Mouse (Mus musculus): ENCODE data around the gene Gm20388.

Gm20388 gene

DNA sequence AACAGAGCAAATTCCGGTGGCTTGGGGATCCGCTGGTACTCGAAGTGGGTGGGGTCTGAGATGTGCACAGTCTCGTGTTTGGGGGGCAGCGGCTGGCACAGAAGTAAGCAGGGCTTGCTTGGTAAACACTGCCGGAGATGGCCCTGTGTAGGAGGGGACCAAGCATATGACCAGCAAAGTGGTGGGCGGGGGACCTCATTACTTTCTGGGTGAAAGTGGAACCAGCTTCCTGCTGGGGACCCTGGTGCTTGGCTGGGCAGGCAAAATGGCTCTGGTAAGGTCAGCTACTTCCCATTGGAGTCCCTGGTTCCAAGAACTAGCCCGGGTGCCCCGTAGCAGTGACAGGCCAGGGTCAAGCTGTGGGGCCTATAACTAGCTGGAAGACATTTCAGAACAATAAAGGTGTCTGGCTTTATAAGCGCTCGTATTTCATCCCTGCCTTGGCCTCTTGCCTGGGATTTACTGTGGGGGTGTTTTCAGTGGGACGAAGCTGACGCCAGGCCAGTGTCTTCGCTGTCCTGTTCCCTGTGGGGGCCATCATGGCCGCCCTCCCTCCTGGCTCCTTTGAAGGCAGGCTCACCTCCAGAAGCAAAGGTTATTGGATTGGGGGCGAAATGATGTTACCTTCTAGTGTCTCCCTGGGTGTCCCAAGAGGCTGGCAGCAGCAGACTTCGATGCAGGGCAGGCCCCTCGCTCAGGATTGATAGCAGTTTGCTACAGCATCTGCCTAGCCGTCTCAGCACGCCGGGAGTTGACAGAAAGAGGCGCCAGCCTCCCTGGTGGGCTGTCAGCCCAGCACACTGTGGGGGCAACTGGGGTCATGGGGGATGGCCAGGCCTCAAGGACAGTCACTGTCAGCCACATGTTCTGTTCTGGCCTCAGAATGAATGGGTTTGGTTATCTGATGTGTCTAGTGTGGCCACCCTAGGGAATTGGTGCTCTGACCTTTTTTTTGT, 466.5 kb downstream of the Gm20388 start:
- DNase-seq (ENCODE audit: low read depth in 2 of 2, low spot score in 2 of 2) = no peak

- no peak for DNase-seq (ENCODE audit: low read depth in 2 of 2, low spot score in 2 of 2)
Observed at GRCm38 (mm10) chr8:120377803-120378189, 467.2 kb downstream of the Gm20388 start.

GRCm38 (mm10) chr8:120378306-120378705, 467.7 kb downstream of the Gm20388 start:
- no peak for DNase-seq (ENCODE audit: low read depth in 2 of 2, low spot score in 2 of 2)

DNA sequence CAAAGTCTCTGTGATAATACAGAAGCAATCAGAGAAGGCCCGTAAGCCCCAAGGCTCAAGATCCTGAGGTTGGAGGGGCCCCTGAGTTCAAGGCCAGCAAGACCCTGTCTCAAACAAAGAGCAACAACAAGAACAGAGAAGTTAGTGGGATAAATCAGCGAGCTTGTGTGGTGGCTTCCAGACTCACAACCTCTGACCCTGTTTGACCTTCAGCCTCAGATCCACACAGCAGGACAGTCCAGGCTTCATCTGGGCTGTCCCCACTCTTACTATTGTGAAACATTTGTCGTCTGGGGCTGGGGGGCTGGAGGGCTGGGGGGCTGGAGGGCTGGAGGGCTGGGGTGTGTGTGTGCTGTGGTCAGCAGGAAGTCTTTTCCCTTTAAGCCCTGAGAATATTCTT, 468.4 kb downstream of the Gm20388 start:
- no peak for DNase-seq (ENCODE audit: low read depth in 2 of 2, low spot score in 2 of 2)

GRCm38 (mm10) chr8:120381865-120382264, 471.2 kb downstream of the Gm20388 start:
- no peak for DNase-seq (ENCODE audit: low read depth in 2 of 2, low spot score in 2 of 2)

DNA sequence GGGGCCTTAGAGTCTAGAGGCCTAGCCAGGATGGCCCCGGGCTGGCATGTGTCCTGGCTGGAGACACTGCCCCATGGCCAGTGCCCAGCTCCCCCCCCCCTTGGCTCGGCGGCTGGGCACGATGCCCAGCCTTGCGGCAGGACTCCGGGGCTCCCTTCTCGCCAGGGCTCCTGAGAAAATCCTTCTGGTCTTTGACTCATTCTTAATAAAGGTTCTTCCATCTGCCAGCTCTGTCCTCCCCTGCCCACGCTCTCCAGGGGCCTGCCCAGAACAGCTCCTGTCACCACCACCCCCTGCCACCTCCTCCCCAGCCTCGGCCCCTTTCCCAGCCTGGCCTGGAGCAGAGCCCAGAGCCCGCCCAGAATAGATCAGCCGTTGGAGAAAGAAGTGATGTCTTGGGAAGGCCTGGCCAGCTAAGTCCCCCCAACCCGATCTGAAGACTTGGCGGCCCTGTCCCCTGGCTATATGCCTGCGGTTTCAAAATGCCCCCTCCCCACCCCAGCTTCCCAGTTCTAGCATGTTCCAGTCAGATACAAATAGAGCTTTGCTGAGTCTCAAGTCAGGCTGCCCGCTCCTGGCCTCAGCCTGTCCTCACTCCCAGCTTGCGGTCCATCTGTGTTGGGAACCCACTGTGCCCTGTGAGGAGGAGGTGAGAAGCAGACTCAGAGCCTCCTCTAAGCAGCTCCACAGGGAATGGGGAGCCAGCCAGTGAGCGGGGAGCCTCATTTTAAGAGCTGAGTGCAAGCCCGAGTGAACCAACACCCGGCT, 472.0 kb downstream of the Gm20388 start:
- DNase-seq (ENCODE audit: low read depth in 2 of 2, low spot score in 2 of 2) = no peak

- DNase-seq (ENCODE audit: low read depth in 2 of 2, low spot score in 2 of 2) = no peak
Observed at GRCm38 (mm10) chr8:120383204-120383560, 472.5 kb downstream of the Gm20388 start.

DNA sequence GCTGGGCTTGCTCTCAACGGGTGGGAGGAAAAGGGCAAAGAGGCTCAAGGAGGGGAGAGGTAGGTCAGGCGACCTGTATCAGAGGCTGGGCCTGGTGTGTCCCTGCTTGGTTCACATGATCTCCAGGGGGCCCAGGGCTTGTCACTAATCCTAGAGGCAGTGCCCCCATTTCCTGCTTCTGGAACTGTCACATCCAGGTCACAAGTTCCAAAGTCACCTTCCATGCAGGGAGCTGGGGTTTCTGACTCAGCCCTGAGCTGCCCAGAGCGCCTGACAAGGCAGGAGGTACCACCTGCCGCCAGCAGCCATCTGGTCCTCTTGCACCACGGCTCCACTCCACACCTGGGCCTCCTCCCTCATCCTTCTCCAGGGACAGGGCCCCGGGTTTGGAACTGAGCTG, 473.1 kb downstream of the Gm20388 start:
- no peak for DNase-seq (ENCODE audit: low read depth in 2 of 2, low spot score in 2 of 2)

GRCm38 (mm10) chr8:120384745-120385144, 474.1 kb downstream of the Gm20388 start:
- DNase-seq (ENCODE audit: low read depth in 2 of 2, low spot score in 2 of 2) = no peak

DNA sequence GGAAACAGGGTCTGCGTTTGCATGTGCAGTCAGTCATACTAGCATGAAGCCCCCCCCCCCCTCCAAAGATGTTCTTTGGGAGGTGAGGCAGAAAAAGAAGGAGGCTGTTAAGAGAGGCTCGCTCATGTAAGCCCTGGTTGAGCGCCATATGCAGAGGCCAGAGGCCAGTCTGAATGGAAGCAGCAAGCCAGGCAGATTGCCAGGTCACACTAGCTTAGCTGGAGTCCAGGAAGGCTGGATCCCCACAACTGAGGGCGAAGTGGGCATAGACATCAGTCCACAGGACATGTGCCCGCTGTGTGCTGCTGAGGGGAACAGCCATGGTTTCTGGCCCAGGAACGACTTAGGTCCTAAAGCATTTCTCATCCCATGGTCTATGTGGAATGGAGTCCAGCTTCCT, 477.6 kb downstream of the Gm20388 start:
- no peak for DNase-seq (ENCODE audit: low read depth in 2 of 2, low spot score in 2 of 2)

GRCm38 (mm10) chr8:120390598-120390997, 480.0 kb downstream of the Gm20388 start:
- DNase-seq (ENCODE audit: low read depth in 2 of 2, low spot score in 2 of 2) = no peak

DNA sequence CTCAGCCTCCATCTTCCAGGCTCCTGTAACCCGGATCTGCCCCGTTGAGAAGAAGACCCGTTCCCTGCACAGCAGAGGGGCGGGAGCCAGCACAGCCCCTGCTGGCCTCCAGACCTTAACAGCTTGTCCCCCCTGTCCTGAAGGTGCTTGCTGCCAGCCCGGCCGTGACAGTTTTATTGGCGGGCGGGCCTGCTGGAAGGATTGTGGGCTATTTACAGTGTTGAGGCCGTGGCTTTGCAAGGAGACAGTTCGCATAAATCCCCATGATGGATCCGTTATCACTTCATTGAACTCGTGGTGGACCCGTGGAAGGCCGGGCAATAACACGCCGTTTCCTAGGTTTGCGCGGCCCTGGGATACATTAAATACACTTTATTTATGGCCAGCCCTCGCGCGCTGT, 481.2 kb downstream of the Gm20388 start:
- DNase-seq (ENCODE audit: low read depth in 2 of 2, low spot score in 2 of 2) = no peak

GRCm38 (mm10) chr8:120393085-120393484, 482.4 kb downstream of the Gm20388 start:
- no peak for DNase-seq (ENCODE audit: low read depth in 2 of 2, low spot score in 2 of 2)

- DNase-seq (ENCODE audit: low read depth in 2 of 2, low spot score in 2 of 2) = no peak
Observed at GRCm38 (mm10) chr8:120393871-120394275, 483.2 kb downstream of the Gm20388 start.

DNA sequence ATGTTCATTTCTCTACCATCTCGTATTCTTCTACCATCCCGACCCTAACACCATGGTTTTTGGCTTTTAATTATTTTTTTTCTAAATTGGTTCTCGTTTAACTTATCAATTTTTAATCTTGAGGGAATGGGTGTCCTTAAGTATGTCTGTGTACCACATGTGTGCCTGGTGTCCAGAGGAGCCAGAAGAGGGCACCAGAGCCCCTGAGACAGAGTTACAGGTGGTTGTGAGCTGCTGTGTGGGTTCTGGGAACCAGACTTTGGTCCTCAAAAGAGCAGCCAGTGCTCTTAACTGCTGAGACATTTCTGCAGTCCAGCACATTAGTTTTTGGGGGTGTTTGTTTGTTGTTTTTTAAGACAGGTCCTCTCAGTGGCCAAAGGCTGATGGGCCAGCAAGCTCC, 485.3 kb downstream of the Gm20388 start:
- DNase-seq (ENCODE audit: low read depth in 2 of 2, low spot score in 2 of 2) = no peak

DNA sequence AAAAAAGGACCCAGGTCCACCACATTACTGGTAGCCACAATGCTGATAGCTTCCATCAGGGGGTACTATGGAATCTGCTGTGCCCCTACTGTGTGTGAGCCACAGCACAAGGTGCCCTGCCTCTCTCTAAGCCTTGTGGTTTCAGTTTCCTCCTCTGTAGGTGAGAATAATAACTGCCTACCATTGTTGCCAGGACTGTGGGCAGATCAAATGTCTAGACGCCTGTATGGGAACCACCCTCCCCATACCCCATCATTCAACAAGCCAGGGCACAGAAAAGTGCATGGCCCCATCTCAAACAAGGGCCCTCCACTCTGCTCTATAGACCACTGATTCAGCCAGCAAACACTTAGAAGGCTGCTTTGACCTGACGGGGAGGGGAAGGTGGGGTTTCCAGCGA, 486.1 kb downstream of the Gm20388 start:
- DNase-seq (ENCODE audit: low read depth in 2 of 2, low spot score in 2 of 2) = peak; percentile 10 to 23

DNA sequence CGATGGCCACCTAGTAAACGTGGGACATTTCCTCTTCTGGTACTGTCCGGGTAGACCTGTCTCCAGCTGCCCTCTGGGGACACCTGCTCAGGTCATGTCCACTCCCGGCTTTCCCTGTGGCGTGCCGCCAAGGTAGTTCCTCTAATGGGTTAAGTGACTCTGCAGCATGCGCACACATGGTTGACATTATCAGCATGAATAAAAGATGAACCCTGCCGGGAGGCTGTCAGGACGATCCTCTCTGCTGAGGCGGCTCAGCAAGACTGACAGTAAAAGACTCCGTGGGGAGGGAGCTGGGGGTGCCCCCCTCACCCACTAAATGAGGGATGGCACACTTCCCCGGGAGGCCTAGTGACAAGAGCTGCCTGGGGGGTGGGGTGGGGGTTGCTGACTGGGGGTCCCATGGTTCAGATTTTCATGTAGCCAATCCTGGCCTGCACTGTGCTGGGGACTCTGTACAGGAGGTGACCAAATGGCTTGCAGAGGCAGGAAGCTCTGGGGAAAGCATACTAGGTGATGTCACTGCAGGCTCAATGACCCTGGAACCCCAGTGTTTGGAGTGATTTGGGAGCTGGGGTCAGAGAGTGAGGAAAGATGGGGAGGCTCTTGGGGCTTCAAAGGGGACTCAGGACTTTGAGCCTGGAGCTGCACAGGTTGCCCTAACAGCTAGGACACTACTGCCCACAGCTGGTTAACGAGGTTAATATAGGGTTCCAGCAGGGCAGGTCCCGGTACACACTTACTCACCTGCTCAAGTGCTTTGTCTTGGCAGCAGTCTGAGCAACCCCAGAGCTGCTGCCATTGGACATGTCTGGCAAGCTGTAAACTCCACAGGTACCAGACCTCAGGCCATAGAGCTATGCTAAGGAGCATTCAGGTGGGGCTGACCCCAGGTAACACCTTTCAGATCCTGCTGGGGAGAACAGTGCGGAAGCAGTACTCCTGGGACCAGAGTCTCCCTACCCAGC, 487.1 kb downstream of the Gm20388 start:
- no peak for DNase-seq (ENCODE audit: low read depth in 2 of 2, low spot score in 2 of 2)

DNA sequence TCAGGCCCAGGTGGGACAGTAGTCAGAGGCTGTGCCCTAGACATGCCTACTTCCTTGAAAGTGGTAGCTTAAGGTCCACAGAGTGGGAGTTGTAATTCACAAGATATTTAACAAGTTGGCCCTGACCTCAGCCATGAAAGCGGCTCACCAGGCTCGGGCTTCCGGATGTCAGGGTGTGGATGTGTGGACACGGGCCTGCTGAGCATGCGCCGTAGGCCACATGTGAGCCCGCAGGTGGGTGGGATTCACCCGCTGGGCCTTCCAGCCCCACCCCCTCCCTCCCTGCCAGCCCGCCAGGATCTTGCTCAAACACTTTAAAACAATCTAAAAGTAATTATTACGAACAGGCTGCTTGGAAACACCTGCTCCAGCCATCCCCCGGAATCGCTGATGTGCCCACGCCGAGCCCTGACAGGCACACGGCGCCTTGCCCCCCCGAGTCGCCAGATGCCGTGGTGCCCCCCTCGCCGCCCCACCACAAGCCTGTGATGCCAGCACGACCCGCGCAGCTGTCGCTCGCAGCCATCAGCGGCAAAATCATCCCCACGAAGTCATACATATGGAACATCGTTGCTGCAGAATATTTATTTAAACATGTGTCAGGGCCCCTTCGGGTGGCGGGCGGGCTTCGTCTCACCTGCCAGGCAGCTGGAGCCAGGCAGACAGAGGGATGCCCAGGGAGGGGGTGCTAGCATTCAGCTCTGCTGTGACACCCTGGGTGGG, 488.7 kb downstream of the Gm20388 start:
- DNase-seq (ENCODE audit: low read depth in 2 of 2, low spot score in 2 of 2) = no peak

DNA sequence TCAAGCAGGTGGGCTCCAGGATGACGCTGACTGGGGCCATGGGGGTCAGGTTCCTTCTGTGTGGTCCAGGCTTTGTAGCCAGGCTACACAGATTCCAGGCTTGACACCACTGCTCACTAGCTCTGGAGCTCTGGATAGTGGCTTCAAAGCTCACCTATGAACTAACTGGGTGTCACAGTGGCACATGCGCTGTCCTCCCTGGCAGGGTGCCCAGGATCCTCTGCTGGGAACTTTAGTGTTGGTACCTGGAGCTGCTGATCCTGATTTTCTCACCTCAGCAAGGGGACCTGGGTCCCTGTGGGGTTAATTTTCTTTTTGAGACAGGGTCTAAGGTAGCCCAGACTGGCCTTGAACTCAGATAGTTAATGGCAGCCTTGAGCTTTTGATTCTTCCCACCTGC, 490.6 kb downstream of the Gm20388 start:
- DNase-seq (ENCODE audit: low read depth in 2 of 2, low spot score in 2 of 2) = no peak

GRCm38 (mm10) chr8:120401712-120402111, 491.1 kb downstream of the Gm20388 start:
- DNase-seq (ENCODE audit: low read depth in 2 of 2, low spot score in 2 of 2) = no peak
